Mouse (Mus musculus) liver, postnatal 0 days (tissue): ENCODE measurements around the gene Cipc. TPM values are rescaled to one million over a fixed set of nuclear protein-coding genes. Genes with fewer than 3 reads are reported as not detected.
A peak's percentile ranks its signal among the peaks of the same experiment; 100 is the strongest.

Experiments used
- ATAC-seq: fragments of 200-750 bp; cut with Nextera tagmentation; 2 replicates; pipeline ENCODE4 v1.8.0; 2017; ENCODE audit warnings: mild to moderate bottlenecking, moderate library complexity
- DNase-seq: peaks from one replicate; pipeline ENCODE4 v3.0.0-alpha.2; 2016
- H3K27ac ChIP-seq: fragments of 300-500 bp; sonication (generic); 2 replicates; pipeline ENCODE4 v1.5.1; 2014; ENCODE audit warnings: antibody characterized with exemption, moderate library complexity, mild to moderate bottlenecking, low read depth
- H3K27me3 ChIP-seq: fragments of 300-500 bp; sonication (generic); 2 replicates; pipeline ENCODE4 v1.6.1; 2014; ENCODE audit warnings: low read length, control low read depth, mixed read lengths; ENCODE audit not compliant: insufficient read depth
- H3K36me3 ChIP-seq: fragments of 300-500 bp; sonication (generic); replicated peaks from 2 replicates; pipeline ENCODE4 v1.6.1; 2014; ENCODE audit warnings: mild to moderate bottlenecking, control low read depth, low read length, moderate library complexity, mixed read lengths; ENCODE audit not compliant: insufficient read depth
- H3K4me1 ChIP-seq: fragments of 300-500 bp; sonication (generic); 2 replicates; pipeline ENCODE4 v1.6.1; 2014; ENCODE audit warnings: antibody characterized with exemption, mild to moderate bottlenecking, control low read depth; ENCODE audit not compliant: insufficient read depth
- H3K4me2 ChIP-seq: fragments of 300-500 bp; sonication (generic); 2 replicates; pipeline ENCODE4 v1.6.1; 2014; ENCODE audit warnings: low read depth, mild to moderate bottlenecking, low read length, moderate library complexity, mixed read lengths
- H3K4me3 ChIP-seq: fragments of 300-500 bp; sonication (generic); 2 replicates; pipeline ENCODE4 v1.5.1; 2014; ENCODE audit warnings: low read depth, low read length
- H3K9ac ChIP-seq: fragments of 300-500 bp; sonication (generic); replicated peaks from 2 replicates; pipeline ENCODE4 v1.6.1; 2014; ENCODE audit warnings: mild to moderate bottlenecking, moderate library complexity
- H3K9me3 ChIP-seq: fragments of 300-500 bp; sonication (generic); 2 replicates; pipeline ENCODE4 v1.6.1; 2016; ENCODE audit warnings: mild to moderate bottlenecking, control low read depth, low read length, mixed read lengths
- CTCF ChIP-seq: sonication (generic); IDR thresholded peaks from 2 replicates; pipeline ENCODE4 v1.5.1; 2016; ENCODE audit warnings: antibody characterized with exemption, low read depth
- EP300 ChIP-seq: IDR thresholded peaks from 2 replicates; pipeline ENCODE4 v1.6.1; 2016; ENCODE audit warnings: antibody characterized with exemption, low read depth, mild to moderate bottlenecking
- WGBS: fragments of 180-500 bp; shearing (Covaris S2); extraction: QIAGEN DNeasy Blood & Tissue Kit; methylation state at CpG from one replicate; pipeline ENCODE4 v1.1.7; 2014; ENCODE audit not compliant: insufficient replicate concordance; 5-methylcytosine and 5-hydroxymethylcytosine counted together
- polyA plus RNA-seq: library from polyadenylated mRNA; unstranded; fragments of >200 nt; fragmentation: Nextera tagmentation; extraction: Ambion mirVana; gene quantifications from 2 replicates; pipeline ENCODE4 v1.2.1, GENCODE M21; 2015

Cipc gene
- polyA plus RNA-seq, 1 experiment from 2014 or later = 4.7 TPM

DNA sequence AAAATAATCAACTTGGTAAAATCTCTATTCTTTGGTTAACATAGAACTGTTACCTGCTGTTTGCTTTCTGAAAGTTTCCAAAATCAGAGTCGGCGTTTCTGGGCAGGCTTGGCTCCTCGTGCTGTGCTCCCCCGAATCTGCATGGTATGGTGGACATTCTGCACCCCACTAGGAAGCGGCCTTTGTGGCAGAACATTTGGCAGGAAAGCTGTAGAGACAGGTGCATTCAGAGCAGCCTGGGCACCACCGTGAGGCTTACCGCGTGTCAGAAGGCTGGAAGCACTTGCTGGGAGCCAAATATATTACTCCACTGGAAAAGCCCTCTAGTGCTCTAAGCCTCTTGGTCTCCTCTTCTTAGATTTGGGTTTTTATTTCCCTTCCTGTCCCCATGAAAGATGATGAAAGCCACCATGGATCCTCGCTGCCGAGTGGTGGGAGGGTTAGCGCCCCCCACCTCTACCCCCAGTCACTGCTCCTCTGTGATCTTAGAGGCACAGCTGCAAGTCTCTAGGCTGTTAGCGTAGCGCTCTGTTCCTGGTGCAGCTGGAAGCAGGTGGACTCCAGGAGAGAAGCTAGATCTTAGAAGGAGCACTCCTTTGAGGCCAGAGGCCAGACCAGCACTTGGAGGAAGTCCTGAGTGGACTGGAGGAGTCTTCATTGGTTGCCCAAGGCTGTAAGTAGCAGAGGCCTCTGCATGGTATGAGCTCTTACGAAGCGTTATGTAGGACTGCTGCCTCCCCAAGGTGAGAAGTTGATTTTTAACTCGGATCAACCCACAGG lies 17.6 kb downstream of the Cipc start:
- 82% methylated on average over 16 of the region's 16 CpGs for WGBS
- Histone ChIP-seq H3K4me1 (no peaks in the 10 kb centered on the region), H3K4me3 (no peak overlapping the region), H3K9me3 (no peaks in the 10 kb centered on the region), H3K4me2 (no peak overlapping the region), H3K9ac (no peak overlapping the region), H3K36me3 (peaks cover 37% of the 10 kb centered on the region), H3K27me3 (no peaks in the 10 kb centered on the region), H3K27ac (no peak overlapping the region)
- DNase-seq = no peak
- no peak for TF ChIP-seq CTCF
- TF ChIP-seq EP300 = no peak
- no peak for ATAC-seq

GRCm38 (mm10) chr12:86965237-86965799 lies 18.5 kb downstream of the Cipc start:
- Histone ChIP-seq H3K4me1 (no peaks in the 10 kb centered on the region), H3K9me3 (no peaks in the 10 kb centered on the region), H3K9ac (no peak overlapping the region), H3K27me3 (no peaks in the 10 kb centered on the region), H3K4me3 (no peak overlapping the region), H3K27ac (no peak overlapping the region), H3K4me2 (no peak overlapping the region), H3K36me3 (peaks cover 28% of the 10 kb centered on the region)
- no peak for DNase-seq
- TF ChIP-seq CTCF (no peak), EP300 (no peak)
- ATAC-seq = no peak
- WGBS = 77% methylated on average over 4 of the region's 4 CpGs

GRCm38 (mm10) chr12:86968468-86969219 lies 21.8 kb downstream of the Cipc start:
- 38% methylated on average over 13 of the region's 13 CpGs for WGBS
- no peaks in the 10 kb centered on the region for H3K9me3 ChIP-seq
- no peak overlapping the region for H3K4me3 ChIP-seq
- DNase-seq = no peak
- peak overlapping the region; percentile 44; the same call in 1 of the 2 replicates for H3K27ac ChIP-seq
- TF ChIP-seq EP300 (peak; percentile 18; the same call in 1 of the 2 replicates), CTCF (no peak)
- peak overlapping the region; percentile 10 for H3K4me2 ChIP-seq
- peaks cover 2% of the 10 kb centered on the region; the same call in 1 of the 2 replicates for H3K36me3 ChIP-seq
- no peak overlapping the region for H3K9ac ChIP-seq
- peaks cover 5% of the 10 kb centered on the region; the same call in 1 of the 2 replicates for H3K4me1 ChIP-seq
- peak; percentile 40; the same call in 1 of the 2 replicates for ATAC-seq
- no peaks in the 10 kb centered on the region for H3K27me3 ChIP-seq

- Histone ChIP-seq H3K9me3 (no peaks in the 10 kb centered on the region), H3K9ac (no peak overlapping the region), H3K4me2 (peak overlapping the region; percentile 10; the same call in 1 of the 2 replicates), H3K4me3 (no peak overlapping the region), H3K4me1 (peaks cover 5% of the 10 kb centered on the region; the same call in 1 of the 2 replicates), H3K27me3 (no peaks in the 10 kb centered on the region), H3K36me3 (no peaks in the 10 kb centered on the region; the same call in 1 of the 2 replicates), H3K27ac (no peak overlapping the region)
- ATAC-seq = no peak
- DNase-seq = no peak
- TF ChIP-seq EP300 (no peak), CTCF (no peak)
- 68% methylated on average over 3 of the region's 3 CpGs for WGBS
Measured at GRCm38 (mm10) chr12:86969220-86969601, 22.4 kb downstream of the Cipc start.

DNA sequence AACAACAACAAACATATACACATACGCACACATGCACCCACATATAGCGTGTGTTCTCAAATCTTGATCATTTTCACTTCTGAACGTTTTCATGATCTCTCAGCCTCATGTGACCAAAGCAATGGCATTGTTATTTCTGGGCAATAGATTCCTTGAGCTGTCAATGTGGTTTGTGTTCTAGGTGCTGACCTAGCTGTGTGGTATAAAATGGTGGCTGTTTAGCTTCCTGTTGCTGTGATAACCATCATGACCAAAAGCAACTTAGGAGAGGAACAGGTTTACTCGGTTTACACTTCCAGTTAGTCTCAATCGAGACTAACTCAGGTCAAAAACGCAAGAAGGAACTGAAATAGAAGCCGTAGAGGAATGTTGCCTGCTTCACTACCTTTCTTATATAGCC lies 24.2 kb downstream of the Cipc start:
- Histone ChIP-seq H3K9ac (no peak overlapping the region), H3K9me3 (no peaks in the 10 kb centered on the region), H3K4me1 (peaks cover 9% of the 10 kb centered on the region), H3K4me3 (no peak overlapping the region), H3K27ac (no peak overlapping the region), H3K36me3 (no peaks in the 10 kb centered on the region), H3K4me2 (no peak overlapping the region), H3K27me3 (no peaks in the 10 kb centered on the region)
- no peak for ATAC-seq
- TF ChIP-seq CTCF (no peak), EP300 (no peak)
- 83% methylated on average over 7 of the region's 7 CpGs for WGBS
- no peak for DNase-seq

GRCm38 (mm10) chr12:86973216-86973615 lies 26.4 kb downstream of the Cipc start:
- ATAC-seq = no peak
- Histone ChIP-seq H3K36me3 (no peaks in the 10 kb centered on the region), H3K4me2 (no peak overlapping the region; the same call in 1 of the 2 replicates), H3K27me3 (peaks cover 5% of the 10 kb centered on the region; the same call in 1 of the 2 replicates), H3K4me3 (no peak overlapping the region), H3K27ac (no peak overlapping the region), H3K4me1 (peaks cover 9% of the 10 kb centered on the region), H3K9ac (no peak overlapping the region; the same call in 1 of the 2 replicates), H3K9me3 (no peaks in the 10 kb centered on the region)
- TF ChIP-seq EP300 (no peak), CTCF (no peak)
- peak; percentile 56 for DNase-seq
- WGBS = 28% methylated on average over 7 of the region's 7 CpGs
